Mouse (Mus musculus): ENCODE measurements around the gene Mta1. TPM values are rescaled to one million over a fixed set of nuclear protein-coding genes. Genes with fewer than 3 reads are reported as not detected.
A peak's percentile ranks its signal among the peaks of the same experiment; 100 is the strongest.

Gene Mta1
- polyA plus RNA-seq, 1 experiment from 2014 or later = 24.1 TPM

DNA sequence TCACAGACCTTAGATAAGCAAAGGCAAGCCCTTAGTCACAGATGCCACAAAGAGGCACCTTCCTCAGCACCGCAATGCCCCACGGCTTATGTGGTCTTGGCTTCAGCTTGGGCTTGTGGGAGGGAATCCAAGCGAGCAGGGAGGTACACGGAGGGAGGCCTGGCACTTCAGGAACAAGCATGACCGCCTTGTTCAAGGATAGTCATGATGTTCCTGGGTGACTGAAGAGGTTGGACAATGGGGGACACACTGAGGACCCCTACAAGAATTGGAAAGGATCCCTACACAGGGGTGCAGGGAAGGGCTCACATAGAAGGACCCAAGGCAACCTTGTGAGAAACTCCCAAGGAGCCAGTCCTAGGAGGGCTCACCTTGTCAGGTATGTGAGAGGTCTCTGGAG, 1.0 kb upstream of the Mta1 start:
- peak overlapping the region; percentile 100 for H3K9ac ChIP-seq
- DNase-seq = no peak
- no peaks in the 10 kb centered on the region for H3K27me3 ChIP-seq (ENCODE audit: insufficient read depth, low read length)
- WGBS = 81% methylated on average over 5 of the region's 5 CpGs
- peaks cover 7% of the 10 kb centered on the region for H3K4me1 ChIP-seq (ENCODE audit: insufficient read depth)
- H3K36me3 ChIP-seq (ENCODE audit: insufficient read depth) = peaks cover 6% of the 10 kb centered on the region
- peak overlapping the region; percentile 90 for H3K4me2 ChIP-seq
- no peaks in the 10 kb centered on the region for H3K9me3 ChIP-seq (ENCODE audit: low read depth, low read length)
- no peak overlapping the region for H3K27ac ChIP-seq (ENCODE audit: low read depth)
- no peak overlapping the region; the same call in 1 of the 2 replicates for H3K4me3 ChIP-seq (ENCODE audit: low read depth, low read length)
- no peak for TF ChIP-seq CTCF (IDR thresholded peaks at IDR 0.05; ENCODE audit: low read depth)
- ATAC-seq (ENCODE audit: insufficient read depth) = peak; percentile 5; the same call in 1 of the 2 replicates

DNA sequence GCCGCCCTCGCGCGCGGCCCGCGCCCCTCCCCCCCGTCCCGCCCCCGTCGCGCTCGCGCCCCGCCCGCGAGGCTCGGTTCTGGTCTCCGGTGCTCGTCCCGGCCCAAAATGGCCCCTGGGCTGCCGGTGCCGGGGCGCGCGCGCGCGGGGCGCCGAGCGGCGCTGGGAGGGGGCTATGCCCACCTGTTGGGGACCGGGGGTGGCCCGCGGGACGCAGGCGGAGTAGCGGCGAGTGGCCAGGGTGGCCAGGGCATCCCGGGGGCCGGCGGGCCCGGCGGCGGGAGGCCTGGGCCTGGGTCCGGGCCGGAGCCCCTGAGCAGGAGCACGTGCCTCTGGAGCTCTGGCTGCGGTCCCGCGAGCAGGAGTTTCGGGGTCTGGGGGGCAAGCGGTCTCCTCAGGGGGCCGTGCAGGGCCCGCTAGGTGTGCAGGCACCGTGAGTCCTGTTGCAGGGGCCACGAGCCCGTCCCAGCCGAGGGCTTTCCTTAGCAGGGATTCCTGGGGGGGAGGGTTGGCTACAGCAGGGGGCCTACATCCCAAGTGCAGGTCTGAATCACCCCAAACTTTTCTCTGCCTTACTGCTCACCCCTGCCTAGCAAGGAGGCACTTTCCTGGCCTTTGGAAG, 563 bp downstream of the Mta1 start:
- peak; percentile 27 for DNase-seq
- under 1% methylated on average over 39 of the region's 60 CpGs for WGBS
- no peak for TF ChIP-seq CTCF (IDR thresholded peaks at IDR 0.05; ENCODE audit: low read depth)

DNA sequence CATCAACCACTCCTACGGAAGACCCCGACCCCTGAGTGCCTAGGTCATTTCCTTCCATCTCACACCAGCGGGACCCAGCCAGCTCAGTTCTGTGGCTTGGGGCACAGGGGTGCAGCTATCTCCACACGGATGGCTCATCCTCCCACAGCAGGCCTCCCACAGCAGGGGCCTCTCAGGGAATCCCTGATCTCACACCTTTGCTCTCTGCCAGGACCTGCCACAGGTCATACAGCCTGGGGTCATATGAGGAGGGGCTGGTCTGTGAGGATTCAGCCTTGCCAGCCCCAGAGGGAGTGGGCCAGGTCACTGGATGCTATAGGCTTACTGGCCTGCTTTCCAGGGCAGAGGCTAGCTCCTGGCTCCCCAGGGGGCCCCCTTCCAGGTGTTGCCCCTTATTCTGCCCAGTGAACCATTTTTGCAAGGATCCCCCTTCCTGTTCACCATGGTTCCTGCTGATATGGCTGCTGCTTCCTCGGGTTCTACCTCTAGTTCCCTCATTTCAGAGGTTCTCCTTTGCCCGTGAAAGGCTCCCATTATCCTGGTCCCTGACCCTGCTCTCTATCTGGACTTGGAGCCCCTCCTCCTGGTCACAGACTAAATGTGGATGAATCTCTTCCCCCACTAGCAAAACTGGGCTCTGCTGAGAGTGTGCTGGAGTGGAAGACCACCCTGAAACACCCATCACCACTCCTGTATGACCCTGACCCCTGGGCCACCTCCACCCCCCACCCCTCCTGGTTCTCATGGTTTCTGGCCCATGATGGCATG, 1.6 kb downstream of the Mta1 start:
- ATAC-seq (ENCODE audit: insufficient read depth) = no peak

More for the DNA sequence above, 563 bp downstream of the Mta1 start:
- peak overlapping the region; percentile 90 for H3K4me2 ChIP-seq
- no peaks in the 10 kb centered on the region for H3K9me3 ChIP-seq (ENCODE audit: low read depth, low read length)
- H3K27me3 ChIP-seq (ENCODE audit: insufficient read depth, low read length) = no peaks in the 10 kb centered on the region
- peak; percentile 4; the same call in 1 of the 2 replicates for ATAC-seq (ENCODE audit: insufficient read depth)
- H3K27ac ChIP-seq (ENCODE audit: low read depth) = peak overlapping the region; percentile 86
- peaks cover 7% of the 10 kb centered on the region for H3K4me1 ChIP-seq (ENCODE audit: insufficient read depth)
- peaks cover 11% of the 10 kb centered on the region for H3K36me3 ChIP-seq (ENCODE audit: insufficient read depth)
- peak overlapping the region; percentile 96 for H3K4me3 ChIP-seq (ENCODE audit: low read depth, low read length)
- H3K9ac ChIP-seq = peak overlapping the region; percentile 100

DNA sequence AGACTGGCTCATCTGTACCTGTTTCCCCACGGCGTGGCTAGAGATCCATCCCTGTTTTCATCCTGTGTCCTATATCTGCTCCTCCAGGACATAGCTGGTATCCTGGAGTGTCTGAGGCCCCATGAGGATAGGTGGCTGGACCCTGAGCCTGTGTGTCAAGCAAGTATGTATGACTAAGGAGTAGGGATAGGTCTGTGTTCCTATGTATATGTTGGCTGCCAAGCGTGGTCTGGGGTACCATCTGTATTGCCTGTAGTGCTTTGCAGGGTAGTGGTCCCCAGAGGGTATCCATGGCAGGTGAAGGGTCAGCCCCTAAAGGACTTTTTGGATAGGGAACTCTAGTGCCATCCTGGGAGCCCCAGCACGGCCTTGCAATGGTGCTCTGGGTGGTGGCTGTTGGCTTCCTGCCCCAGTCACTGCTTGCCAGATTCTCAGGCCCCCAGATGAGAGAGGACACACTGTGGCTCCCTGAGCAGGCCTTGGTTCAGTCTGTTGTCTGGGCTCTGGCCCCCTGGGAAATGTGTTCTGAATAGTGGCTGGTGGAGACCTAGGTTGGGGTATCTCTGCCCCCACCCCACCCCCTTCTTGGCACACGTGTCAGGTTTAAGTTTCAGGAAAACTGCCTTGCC, 2.5 kb downstream of the Mta1 start:
- WGBS = 69% methylated on average over 5 of the region's 5 CpGs
- DNase-seq (no peak), ATAC-seq (ENCODE audit: insufficient read depth) (no peak)
- H3K9me3 ChIP-seq (ENCODE audit: low read depth, low read length) = no peaks in the 10 kb centered on the region
- H3K9ac ChIP-seq = peak overlapping the region; percentile 15; the same call in 1 of the 2 replicates
- H3K4me3 ChIP-seq (ENCODE audit: low read depth, low read length) = peak overlapping the region; percentile 96; the same call in 1 of the 2 replicates
- H3K27ac ChIP-seq (ENCODE audit: low read depth) = no peak overlapping the region; the same call in 1 of the 2 replicates
- H3K27me3 ChIP-seq (ENCODE audit: insufficient read depth, low read length) = no peaks in the 10 kb centered on the region
- no peak for TF ChIP-seq CTCF (IDR thresholded peaks at IDR 0.05; ENCODE audit: low read depth)
- H3K36me3 ChIP-seq (ENCODE audit: insufficient read depth) = peaks cover 14% of the 10 kb centered on the region
- H3K4me1 ChIP-seq (ENCODE audit: insufficient read depth) = peaks cover 7% of the 10 kb centered on the region
- H3K4me2 ChIP-seq = peak overlapping the region; percentile 90; the same call in 1 of the 2 replicates

More for the DNA sequence above, 1.6 kb downstream of the Mta1 start:
- no peak for DNase-seq
- Histone ChIP-seq H3K36me3 (ENCODE audit: insufficient read depth) (peaks cover 14% of the 10 kb centered on the region), H3K4me2 (peak overlapping the region; percentile 90), H3K9me3 (ENCODE audit: low read depth, low read length) (no peaks in the 10 kb centered on the region), H3K9ac (peak overlapping the region; percentile 100), H3K4me1 (ENCODE audit: insufficient read depth) (peaks cover 7% of the 10 kb centered on the region), H3K4me3 (ENCODE audit: low read depth, low read length) (peak overlapping the region; percentile 96), H3K27me3 (ENCODE audit: insufficient read depth, low read length) (no peaks in the 10 kb centered on the region), H3K27ac (ENCODE audit: low read depth) (peak overlapping the region; percentile 15; the same call in 1 of the 2 replicates)
- no peak for TF ChIP-seq CTCF (IDR thresholded peaks at IDR 0.05; ENCODE audit: low read depth)
- WGBS = 23% methylated on average over 6 of the region's 6 CpGs

DNA sequence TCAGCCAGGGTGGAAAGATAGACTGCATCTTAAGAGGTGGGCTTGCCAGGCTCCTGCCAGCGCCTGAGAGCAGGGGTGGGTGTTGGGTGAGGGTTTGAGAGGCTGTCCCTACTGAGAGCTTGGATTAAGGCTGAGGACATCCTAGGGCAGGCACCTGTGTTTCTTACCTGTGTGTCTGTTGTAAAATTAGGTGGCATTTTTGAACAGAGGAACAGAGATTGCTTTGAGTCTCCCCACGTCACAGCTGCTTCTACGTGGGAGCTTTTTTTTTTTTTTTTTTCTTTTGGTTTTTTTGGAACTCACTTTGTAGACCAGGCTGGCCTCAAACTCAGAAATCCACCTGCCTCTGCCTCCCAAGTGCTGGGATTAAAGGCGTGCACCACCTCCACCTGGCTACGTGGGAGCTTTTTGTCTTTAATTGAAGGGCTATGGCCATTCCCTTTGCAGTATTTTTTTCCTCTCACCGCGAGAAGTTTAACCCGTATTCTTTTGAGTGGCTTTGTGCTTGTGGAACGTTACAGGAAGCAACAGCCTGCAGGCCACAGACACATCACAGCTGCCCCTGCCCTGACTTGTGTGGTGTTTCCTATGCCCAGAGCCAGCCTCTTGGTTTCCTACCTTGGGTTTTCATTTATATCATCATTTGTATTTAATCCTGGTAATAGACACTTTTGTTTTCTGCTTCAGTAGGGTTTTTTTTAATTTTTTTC, 3.3 kb downstream of the Mta1 start:
- H3K4me3 ChIP-seq (ENCODE audit: low read depth, low read length) = no peak overlapping the region
- DNase-seq = no peak

DNA sequence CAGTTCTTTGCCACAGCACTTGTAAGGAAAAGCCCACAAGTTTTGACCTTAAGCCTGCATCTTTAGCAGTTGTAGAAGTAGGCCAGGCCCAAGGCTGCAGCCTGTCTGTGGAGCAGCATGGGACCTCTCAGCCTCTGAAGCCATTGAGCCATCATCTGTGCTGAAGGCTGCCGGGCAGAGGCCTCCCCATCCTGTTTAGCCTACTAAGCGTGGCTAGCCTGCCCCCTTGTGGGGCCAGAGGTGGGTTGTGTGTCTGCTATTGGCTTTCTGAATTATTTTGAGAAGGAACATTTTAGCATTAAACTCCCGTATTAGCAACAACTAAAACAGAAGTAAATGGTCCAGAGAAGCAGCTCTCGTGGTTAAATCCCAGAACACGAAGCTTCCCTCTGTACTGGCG, 4.4 kb downstream of the Mta1 start:
- peak; percentile 77 for DNase-seq
- Histone ChIP-seq H3K4me1 (ENCODE audit: insufficient read depth) (peaks cover 7% of the 10 kb centered on the region), H3K36me3 (ENCODE audit: insufficient read depth) (peaks cover 14% of the 10 kb centered on the region), H3K9ac (no peak overlapping the region), H3K4me3 (ENCODE audit: low read depth, low read length) (no peak overlapping the region), H3K4me2 (no peak overlapping the region), H3K27ac (ENCODE audit: low read depth) (no peak overlapping the region), H3K27me3 (ENCODE audit: insufficient read depth, low read length) (no peaks in the 10 kb centered on the region), H3K9me3 (ENCODE audit: low read depth, low read length) (no peaks in the 10 kb centered on the region)
- 58% methylated on average over 6 of the region's 6 CpGs for WGBS
- no peak for ATAC-seq (ENCODE audit: insufficient read depth)
- peak; percentile 67 for TF ChIP-seq CTCF (IDR thresholded peaks at IDR 0.05; ENCODE audit: low read depth)

More for the DNA sequence above, 3.3 kb downstream of the Mta1 start:
- ATAC-seq (ENCODE audit: insufficient read depth) = no peak
- Histone ChIP-seq H3K4me2 (no peak overlapping the region), H3K36me3 (ENCODE audit: insufficient read depth) (peaks cover 14% of the 10 kb centered on the region), H3K27me3 (ENCODE audit: insufficient read depth, low read length) (no peaks in the 10 kb centered on the region), H3K9me3 (ENCODE audit: low read depth, low read length) (no peaks in the 10 kb centered on the region), H3K9ac (no peak overlapping the region), H3K27ac (ENCODE audit: low read depth) (no peak overlapping the region), H3K4me1 (ENCODE audit: insufficient read depth) (peaks cover 7% of the 10 kb centered on the region)
- WGBS = 70% methylated on average over 9 of the region's 9 CpGs
- TF ChIP-seq CTCF (IDR thresholded peaks at IDR 0.05; ENCODE audit: low read depth) = no peak
